Mouse (Mus musculus): ENCODE data around the gene Astn2.

Astn2 gene

GRCm38 (mm10) chr4:66310315-66311020 is 93.9 kb downstream of the Astn2 start:
- DNase-seq (ENCODE audit: low read depth, low spot score), result no peak

DNA sequence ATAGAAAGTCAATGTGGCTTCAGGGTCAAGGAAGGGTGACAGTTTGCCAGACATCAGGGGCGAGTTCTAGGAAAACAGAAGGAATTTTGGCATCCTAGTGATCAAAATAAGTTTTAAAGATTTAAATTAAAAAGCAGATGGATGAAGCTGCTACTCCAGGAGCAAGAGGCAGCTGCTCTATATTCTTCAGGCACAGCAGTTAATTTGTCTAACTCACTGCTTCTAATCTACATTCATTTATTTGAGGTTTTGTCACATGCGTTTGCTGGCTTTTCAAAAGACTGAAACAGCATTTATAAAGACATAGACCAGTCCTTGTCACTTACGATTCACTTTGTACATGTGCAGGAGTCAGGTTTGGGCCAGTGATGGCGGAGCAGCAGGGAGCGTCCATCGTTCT is 98.0 kb downstream of the Astn2 start:
- no peak for DNase-seq (ENCODE audit: low read depth, low spot score)

GRCm38 (mm10) chr4:66302686-66303310 is 101.6 kb downstream of the Astn2 start:
- no peak for DNase-seq (ENCODE audit: low read depth, low spot score)

DNA sequence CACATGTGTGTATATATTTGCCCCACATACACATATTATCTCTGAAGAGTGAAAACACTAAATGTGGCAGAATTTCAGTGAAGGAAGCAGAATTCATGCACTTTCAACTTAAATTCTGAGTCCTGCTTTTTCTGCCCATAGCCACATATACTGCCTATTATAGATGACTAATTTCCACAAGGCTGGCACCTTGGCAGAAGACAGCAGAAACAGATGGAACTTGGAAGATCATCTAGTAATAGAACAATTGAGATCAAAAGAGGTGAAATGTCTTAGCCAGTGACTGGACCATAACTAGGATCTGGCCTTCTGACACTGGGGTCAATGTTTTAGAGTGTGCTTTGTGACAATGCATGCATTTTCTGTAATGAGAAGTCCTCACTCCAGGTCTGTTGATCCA is 119.4 kb downstream of the Astn2 start:
- DNase-seq (ENCODE audit: low read depth, low spot score), result no peak

DNA sequence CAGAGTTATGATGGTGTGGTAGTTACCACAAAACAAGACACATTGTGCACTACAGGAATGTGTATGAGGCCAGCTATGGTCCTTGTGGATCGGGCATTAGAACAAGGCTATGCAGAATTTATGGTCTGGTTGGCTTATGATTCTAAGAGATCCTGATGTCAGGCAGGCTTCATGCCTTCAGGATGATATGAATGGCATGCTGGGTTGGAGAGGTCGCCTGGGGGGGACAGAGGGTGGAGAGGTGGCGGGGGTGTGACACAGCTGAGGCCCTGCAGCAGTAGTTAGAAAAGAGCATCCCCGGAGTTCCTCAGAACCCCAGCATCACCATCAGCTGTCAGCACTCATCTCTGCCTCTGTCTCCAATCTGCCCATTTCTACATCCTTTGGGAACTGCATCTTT is 128.3 kb downstream of the Astn2 start:
- no peak for DNase-seq (ENCODE audit: low read depth, low spot score)

DNA sequence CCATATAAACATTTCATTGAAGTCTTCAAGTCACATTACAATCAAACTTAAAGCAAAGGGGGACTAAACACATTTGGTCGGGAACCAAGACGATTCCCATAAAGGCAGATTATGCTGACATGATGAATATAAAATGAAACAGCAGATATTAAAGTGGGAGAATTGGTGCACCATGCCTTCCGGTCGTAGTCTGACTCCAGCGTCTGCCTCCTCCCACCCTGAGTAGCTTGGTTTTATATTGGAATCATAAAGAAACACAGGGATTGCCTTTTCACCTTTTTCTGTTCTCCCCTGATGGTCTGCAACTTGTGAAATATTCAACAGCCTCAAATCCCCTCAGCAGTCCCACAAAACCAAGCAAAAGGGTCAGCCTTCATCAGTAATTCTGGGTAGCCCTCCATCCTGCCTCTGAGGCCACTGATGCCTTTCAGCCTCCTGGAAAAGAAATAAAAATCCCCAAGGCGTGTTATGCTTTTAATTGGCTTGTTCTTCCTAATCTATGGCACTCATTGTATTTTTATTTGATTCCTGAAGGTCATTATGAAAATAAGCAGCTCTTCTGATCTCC is 132.8 kb downstream of the Astn2 start:
- no peak for DNase-seq (ENCODE audit: low read depth, low spot score)

DNA sequence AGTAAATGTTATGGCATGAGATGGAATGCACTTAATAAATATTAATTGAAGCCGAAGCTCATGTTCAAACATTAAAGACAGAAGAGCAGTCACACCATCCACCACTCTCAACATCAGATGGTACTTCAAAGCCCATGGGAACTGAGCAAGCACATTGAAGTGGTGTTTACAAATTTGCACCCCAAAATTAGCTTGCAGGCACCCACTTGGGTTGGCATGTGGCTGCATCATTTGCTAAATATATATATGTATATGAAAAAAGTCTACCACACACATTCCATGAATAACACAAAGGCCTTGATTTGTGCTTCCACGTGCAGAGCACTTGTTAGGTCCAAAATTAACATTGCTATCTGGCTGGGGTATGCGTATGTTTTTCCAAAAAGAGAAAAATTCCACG is 140.4 kb downstream of the Astn2 start:
- DNase-seq (ENCODE audit: low read depth, low spot score), result no peak

- DNase-seq (ENCODE audit: low read depth, low spot score), result no peak
Observed at GRCm38 (mm10) chr4:66261276-66261675, 143.1 kb downstream of the Astn2 start.

- no peak for DNase-seq (ENCODE audit: low read depth, low spot score)
Observed at GRCm38 (mm10) chr4:66258905-66259304, 145.5 kb downstream of the Astn2 start.

- no peak for DNase-seq (ENCODE audit: low read depth, low spot score)
Observed at GRCm38 (mm10) chr4:66254695-66255492, 149.5 kb downstream of the Astn2 start.

DNA sequence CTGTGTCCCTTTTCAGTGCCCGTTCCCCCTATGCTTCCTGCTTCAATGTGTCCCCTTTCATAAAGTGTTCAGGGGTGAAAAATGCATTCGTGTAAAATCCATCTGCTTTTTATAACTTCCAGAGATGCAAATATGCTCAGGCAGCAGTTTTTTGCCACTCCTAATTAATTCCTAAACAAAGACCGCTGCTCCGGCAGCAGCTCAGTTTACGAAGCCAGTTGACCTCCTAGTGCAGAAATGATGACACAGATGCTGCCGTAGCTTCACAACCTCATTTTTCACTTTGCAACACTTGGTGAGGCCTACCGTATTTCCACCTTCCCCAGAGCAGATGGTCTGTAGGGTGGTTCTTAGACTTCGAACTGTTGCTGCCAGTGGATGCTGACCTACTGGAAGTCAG is 155.9 kb downstream of the Astn2 start:
- DNase-seq (ENCODE audit: low read depth, low spot score), result no peak

DNA sequence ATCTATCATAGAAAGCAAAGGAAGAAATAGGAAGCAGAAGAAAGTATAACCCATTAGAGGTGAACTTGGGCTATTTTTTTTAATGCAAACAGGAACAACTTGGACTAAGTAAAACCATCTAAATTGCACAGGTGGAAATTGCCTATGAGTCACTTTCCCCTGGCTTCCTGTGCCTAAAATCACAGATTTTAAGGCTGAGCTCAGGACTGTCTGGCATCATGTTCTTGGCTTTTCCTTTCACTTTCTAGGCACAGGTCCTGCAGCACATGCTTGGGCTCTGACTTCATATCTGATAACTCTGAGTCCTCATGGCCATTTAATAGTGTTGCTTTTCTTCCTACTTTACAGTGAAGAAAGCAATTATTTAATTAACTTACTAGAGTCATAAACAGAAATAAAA is 161.7 kb downstream of the Astn2 start:
- no peak for DNase-seq (ENCODE audit: low read depth, low spot score)

- DNase-seq (ENCODE audit: low read depth, low spot score), result no peak
Observed at GRCm38 (mm10) chr4:66232799-66233198, 171.6 kb downstream of the Astn2 start.

DNA sequence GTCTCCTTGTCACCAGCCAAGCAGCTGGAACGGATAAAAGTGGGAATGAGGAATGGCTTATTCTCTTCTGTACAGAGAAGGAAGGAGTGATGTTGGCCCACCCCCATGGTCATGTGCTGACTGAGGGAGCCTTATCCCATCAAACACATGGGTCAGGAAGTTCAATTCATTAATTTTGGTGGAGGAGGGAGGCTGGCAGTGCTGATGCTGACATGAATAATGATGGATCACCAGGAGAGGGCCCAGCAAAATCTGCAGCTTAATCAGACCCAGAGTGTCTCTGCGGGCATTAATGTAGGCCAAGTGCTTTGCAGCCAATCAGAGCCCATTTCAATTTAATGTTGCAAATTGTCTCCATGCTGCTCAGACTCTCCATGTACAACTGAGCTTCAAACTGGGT is 172.1 kb downstream of the Astn2 start:
- no peak for DNase-seq (ENCODE audit: low read depth, low spot score)

DNA sequence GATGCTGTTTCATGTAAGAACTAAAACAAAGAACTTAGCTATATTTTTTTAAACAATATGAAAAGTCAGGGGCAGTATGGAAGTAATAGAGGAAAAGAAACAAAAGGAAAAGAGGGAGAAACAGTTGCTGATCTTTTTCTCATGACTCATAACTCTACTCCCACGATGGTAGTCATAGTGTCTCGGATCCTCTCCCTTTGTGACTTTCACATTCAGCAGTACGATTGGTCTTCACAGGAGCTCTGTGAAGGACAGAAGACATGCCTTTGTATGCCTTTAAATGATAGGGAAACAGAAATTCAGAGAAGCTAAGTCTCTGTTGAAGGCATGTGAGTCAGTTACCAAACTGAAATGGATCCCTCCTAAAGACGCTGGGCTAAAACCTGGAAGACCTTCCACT is 173.7 kb downstream of the Astn2 start:
- no peak for DNase-seq (ENCODE audit: low read depth, low spot score)

- DNase-seq (ENCODE audit: low read depth, low spot score), result no peak
Observed at GRCm38 (mm10) chr4:66222602-66223317, 181.7 kb downstream of the Astn2 start.

DNA sequence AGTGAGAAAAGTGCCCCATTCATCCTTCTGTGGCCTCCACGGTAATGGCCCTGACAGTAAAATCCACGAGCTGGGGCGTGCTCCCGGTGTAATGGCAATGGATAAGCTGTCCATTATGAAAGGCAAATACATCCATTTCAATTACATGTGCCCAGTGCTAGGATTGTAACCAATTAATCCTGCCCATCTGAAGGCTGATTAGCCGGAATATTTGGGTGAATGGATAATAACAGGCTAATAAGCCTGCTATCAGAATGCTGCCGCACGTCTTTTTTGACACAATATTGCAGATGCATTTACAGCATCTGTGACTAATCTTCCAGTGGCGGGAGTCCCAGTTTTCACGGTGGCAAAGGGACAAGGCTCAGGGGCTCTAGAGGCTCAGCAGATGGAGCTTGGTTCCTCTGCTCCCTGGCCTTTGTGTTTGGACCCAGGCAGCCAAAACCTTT is 189.2 kb downstream of the Astn2 start:
- DNase-seq (ENCODE audit: low read depth, low spot score), result no peak

DNA sequence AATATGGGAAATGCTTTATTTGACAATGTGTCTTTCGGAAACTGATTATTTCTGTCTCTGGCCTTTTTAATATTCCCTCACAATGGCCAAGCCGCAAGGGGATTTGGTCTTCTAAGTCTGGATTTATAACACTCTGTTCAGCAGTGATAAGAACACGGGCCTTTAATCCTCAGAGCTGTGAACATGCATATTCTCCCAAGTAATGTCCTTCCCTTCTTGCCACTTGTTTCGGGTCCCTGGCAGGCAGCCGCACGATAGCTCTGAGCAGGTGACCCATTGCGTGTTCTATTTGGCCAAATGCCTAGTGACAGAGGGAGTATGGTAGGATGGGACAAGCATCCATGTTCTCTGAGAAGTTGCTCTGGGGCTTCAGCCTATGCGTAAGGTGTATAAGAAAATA is 214.8 kb downstream of the Astn2 start:
- DNase-seq (ENCODE audit: low read depth, low spot score), result no peak

- no peak for DNase-seq (ENCODE audit: low read depth, low spot score)
Observed at GRCm38 (mm10) chr4:66175887-66176533, 228.4 kb downstream of the Astn2 start.

- DNase-seq (ENCODE audit: low read depth, low spot score), result no peak
Observed at GRCm38 (mm10) chr4:66171583-66171982, 232.8 kb downstream of the Astn2 start.

- DNase-seq (ENCODE audit: low read depth, low spot score), result no peak
Observed at GRCm38 (mm10) chr4:66170787-66171186, 233.6 kb downstream of the Astn2 start.
